Mouse (Mus musculus) forebrain, embryonic 12.5 days (tissue): ENCODE results near the gene Adh7. TPM values are rescaled to one million over a fixed set of nuclear protein-coding genes. Genes with fewer than 3 reads are reported as not detected.

ENCODE experiments used
- ATAC-seq: fragments of 200-750 bp; cut with Nextera tagmentation; 2 replicates; pipeline ENCODE4 v1.8.0; 2017; ENCODE audit warnings: moderate TSS enrichment; ENCODE audit not compliant: low FRiP score
- H3K27ac ChIP-seq: fragments of 300-500 bp; sonication (generic); 2 replicates; pipeline ENCODE4 v1.5.1; 2016; ENCODE audit warnings: mild to moderate bottlenecking
- H3K27me3 ChIP-seq: fragments of 300-500 bp; sonication (generic); 2 replicates; pipeline ENCODE4 v1.6.1; 2016; ENCODE audit warnings: mild to moderate bottlenecking
- H3K36me3 ChIP-seq: fragments of 300-500 bp; sonication (generic); replicated peaks from 2 replicates; pipeline ENCODE4 v1.6.1; 2016; ENCODE audit warnings: mild to moderate bottlenecking
- H3K4me1 ChIP-seq: fragments of 300-500 bp; sonication (generic); 2 replicates; pipeline ENCODE4 v1.6.1; 2016
- H3K4me2 ChIP-seq: fragments of 300-500 bp; sonication (generic); 2 replicates; pipeline ENCODE4 v1.6.1; 2016; ENCODE audit warnings: mild to moderate bottlenecking, moderate library complexity
- H3K4me3 ChIP-seq: fragments of 300-500 bp; sonication (generic); replicated peaks from 2 replicates; pipeline ENCODE4 v1.5.1; 2016; ENCODE audit warnings: mild to moderate bottlenecking
- H3K9ac ChIP-seq: fragments of 300-500 bp; sonication (generic); 2 replicates; pipeline ENCODE4 v1.6.1; 2016; ENCODE audit warnings: mild to moderate bottlenecking
- H3K9me3 ChIP-seq: fragments of 300-500 bp; sonication (generic); 2 replicates; pipeline ENCODE4 v1.6.1; 2016
- WGBS: fragments of 180-500 bp; shearing (Covaris S2); methylation state at CpG from one replicate; pipeline ENCODE4 v1.1.7; 2016; 5-methylcytosine and 5-hydroxymethylcytosine counted together
- polyA plus RNA-seq: library from polyadenylated mRNA; unstranded; fragments of >200 nt; fragmentation: Nextera tagmentation; extraction: Ambion mirVana; gene quantifications from 2 replicates; pipeline ENCODE4 v1.2.1, GENCODE M21; 2016

Adh7 gene
- polyA plus RNA-seq, 1 experiment from 2014 or later: not detected

DNA sequence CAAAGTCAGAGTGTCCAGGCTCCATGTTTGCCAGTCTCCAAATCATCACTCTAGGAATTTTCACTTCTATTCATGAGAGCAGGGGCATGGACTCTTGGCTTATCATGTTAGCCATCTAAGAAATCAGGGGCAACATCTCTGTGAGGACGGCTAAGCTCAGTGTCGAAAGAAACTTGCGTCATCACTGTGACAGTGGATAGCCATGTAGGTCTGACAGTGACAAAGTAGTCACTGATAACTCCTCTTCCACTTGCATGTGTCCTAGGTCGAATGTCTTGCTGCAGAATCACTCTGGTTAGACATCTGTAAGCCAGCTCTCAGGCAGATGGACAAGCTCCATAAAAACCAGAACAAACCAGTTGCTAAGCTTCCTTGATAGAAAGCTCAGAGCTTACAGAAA is 45.0 kb downstream of the Adh7 start:
- Histone ChIP-seq H3K9me3 (no peaks in the 10 kb centered on the region), H3K36me3 (no peaks in the 10 kb centered on the region), H3K4me2 (no peak overlapping the region), H3K4me1 (no peaks in the 10 kb centered on the region), H3K4me3 (no peak overlapping the region), H3K27ac (no peak overlapping the region), H3K27me3 (no peaks in the 10 kb centered on the region), H3K9ac (no peak overlapping the region)
- WGBS: 88% methylated on average over 4 of the region's 4 CpGs
- no peak for ATAC-seq

DNA sequence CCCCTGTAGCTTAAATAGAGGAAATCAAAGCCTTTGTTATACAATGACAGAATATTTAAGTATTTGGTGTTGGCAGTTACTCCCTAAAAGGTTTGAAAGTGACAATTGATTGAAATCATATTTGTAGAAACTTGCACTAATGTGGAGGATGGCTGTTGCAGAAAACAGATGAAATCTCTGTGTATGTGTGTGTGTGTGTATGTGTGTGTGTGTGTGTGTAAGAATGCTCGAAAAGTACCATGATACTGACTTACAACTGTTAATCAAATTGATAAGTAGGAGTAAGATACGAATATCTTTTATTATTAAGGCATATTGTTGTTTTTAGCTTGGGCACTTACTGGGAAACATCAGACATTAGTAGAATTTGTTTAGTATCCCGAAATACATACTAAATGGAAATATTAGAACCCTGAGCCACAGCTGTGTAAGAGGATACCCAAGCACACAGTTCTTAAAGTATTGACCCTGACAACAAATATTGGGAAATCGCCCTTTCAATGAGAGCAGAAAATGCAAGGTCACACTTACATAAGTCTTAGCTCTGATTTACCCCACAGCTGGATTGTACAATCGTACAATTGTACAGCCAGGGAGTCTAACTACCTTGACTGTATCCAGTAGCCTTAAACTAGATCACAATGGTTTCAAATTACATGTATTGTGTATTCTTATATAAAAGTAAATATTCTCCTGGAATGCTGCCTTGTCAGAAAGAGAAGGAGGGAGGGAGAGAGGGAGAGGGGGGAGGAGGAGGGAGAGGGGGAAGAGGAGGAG is 45.8 kb downstream of the Adh7 start:
- no peak for ATAC-seq
- 82% methylated on average over 5 of the region's 5 CpGs for WGBS
- Histone ChIP-seq H3K4me2 (no peak overlapping the region), H3K9me3 (no peaks in the 10 kb centered on the region), H3K27ac (no peak overlapping the region), H3K9ac (no peak overlapping the region), H3K27me3 (no peaks in the 10 kb centered on the region), H3K4me1 (no peaks in the 10 kb centered on the region), H3K4me3 (no peak overlapping the region), H3K36me3 (no peaks in the 10 kb centered on the region)

DNA sequence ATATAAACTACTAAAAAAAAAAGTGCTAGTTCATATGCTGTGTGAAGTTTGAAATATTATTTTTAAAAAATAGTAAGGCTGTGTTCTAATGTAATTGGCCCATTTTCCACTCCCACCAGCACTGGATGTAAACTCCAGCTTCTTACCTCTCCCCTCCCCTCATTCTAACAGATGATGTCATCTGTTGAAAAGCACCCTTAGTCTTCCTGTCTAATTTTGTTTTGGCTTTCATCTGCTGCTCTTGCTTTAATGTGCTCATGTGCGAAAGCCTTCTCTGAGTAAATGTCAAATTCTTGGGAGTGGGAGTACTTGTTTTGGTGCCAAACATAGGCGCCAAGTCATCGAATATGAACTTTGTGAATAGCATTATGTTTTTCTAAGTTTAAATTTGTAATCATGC is 47.1 kb downstream of the Adh7 start:
- Histone ChIP-seq H3K36me3 (no peaks in the 10 kb centered on the region), H3K4me1 (no peaks in the 10 kb centered on the region), H3K4me2 (no peak overlapping the region), H3K27ac (no peak overlapping the region), H3K4me3 (no peak overlapping the region), H3K9me3 (no peaks in the 10 kb centered on the region), H3K27me3 (no peaks in the 10 kb centered on the region), H3K9ac (no peak overlapping the region)
- ATAC-seq: no peak
- 77% methylated on average over 3 of the region's 3 CpGs for WGBS

DNA sequence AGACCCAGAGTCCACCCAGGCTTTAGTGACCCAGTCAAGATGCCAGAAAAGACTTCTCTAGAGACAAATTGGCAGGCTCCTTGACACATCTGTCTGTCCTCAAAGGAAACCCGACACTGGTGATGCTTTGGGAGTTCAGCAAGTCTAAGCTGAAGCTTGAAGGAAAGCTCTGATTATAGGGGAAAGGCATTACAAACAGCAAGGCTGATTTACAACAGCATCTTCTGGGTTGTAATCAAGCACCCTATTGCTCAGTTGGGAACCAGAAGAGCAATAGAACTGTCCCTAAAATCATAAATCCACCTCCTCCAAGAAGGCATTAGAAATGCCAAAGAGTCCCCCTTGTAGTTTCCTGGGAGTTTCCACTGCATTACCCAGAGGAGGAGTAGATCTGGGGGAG is 52.9 kb downstream of the Adh7 start:
- Histone ChIP-seq H3K9ac (no peak overlapping the region), H3K27me3 (no peaks in the 10 kb centered on the region), H3K4me3 (no peak overlapping the region), H3K27ac (no peak overlapping the region), H3K4me2 (no peak overlapping the region), H3K9me3 (no peaks in the 10 kb centered on the region), H3K4me1 (no peaks in the 10 kb centered on the region), H3K36me3 (no peaks in the 10 kb centered on the region)
- no peak for ATAC-seq
- WGBS: 44% methylated on average over 1 of the region's 1 CpGs

DNA sequence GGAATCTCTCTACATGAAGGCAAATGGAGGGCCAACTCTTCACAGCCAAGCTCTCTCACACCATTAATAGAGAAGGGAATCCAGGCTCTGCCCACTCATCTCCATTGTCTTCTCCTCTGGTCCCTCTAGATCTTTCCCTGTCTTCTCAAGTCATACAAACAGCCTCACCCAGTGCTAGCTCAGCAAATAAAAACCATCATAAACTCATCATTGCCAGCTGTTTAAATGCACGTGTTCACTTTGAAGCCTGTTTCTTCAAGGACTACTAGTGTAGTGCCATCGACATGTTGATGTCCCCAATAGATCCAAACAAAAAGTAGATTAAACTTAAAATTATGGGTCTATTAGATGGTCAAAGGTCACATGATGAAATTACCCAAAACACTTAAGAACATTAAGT is 53.7 kb downstream of the Adh7 start:
- no peak for ATAC-seq
- no peak overlapping the region for H3K27ac ChIP-seq
- no peaks in the 10 kb centered on the region for H3K9me3 ChIP-seq
- no peaks in the 10 kb centered on the region for H3K27me3 ChIP-seq
- no peak overlapping the region for H3K9ac ChIP-seq
- H3K4me1 ChIP-seq: no peaks in the 10 kb centered on the region
- H3K36me3 ChIP-seq: no peaks in the 10 kb centered on the region
- no peak overlapping the region for H3K4me2 ChIP-seq
- 94% methylated on average over 2 of the region's 2 CpGs for WGBS
- H3K4me3 ChIP-seq: no peak overlapping the region

DNA sequence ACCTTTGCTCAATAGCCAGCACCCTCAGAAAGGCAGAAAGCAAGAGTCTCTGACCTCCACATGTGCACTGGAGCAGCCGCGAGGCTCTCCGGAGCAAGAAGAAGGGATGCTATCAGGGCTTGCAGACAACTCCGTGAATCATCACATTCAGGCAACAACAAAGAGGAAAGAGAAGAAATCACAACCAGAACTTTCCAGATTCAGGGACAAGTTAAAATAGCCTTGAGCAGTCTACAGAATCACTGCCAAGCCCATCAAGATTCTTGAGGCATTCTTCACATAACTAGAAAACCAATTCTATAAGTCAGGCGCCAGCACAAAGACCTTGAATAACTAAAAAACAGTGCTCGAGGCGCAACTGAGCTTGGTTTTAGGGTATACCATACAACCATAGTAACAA is 55.5 kb downstream of the Adh7 start:
- Histone ChIP-seq H3K27me3 (no peaks in the 10 kb centered on the region), H3K36me3 (no peaks in the 10 kb centered on the region), H3K4me3 (no peak overlapping the region), H3K9ac (no peak overlapping the region), H3K4me2 (no peak overlapping the region), H3K4me1 (no peaks in the 10 kb centered on the region), H3K27ac (no peak overlapping the region), H3K9me3 (no peaks in the 10 kb centered on the region)
- ATAC-seq: no peak
- WGBS: 94% methylated on average over 7 of the region's 7 CpGs

DNA sequence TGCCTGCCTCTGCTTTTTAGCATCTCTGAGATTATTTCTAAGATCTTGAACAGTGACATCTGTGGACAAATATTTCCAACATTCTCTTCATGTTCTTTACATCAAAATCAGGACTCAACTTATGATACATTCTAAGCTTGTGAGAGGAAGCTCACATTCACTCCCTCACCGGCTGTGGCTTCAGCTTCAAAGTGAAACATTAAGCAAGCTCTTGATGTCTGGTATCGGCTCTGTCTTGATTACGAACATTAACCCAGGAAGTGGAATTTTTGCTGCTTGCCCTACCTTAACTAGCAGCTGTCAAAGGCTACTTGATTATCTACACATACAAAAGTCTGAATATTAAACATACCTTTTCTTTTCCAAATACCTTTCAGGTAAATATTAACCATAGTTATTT is 57.5 kb downstream of the Adh7 start:
- WGBS: 89% methylated on average over 3 of the region's 3 CpGs
- Histone ChIP-seq H3K27me3 (no peaks in the 10 kb centered on the region), H3K4me2 (no peak overlapping the region), H3K36me3 (no peaks in the 10 kb centered on the region), H3K4me1 (no peaks in the 10 kb centered on the region), H3K4me3 (no peak overlapping the region), H3K9ac (no peak overlapping the region), H3K9me3 (no peaks in the 10 kb centered on the region), H3K27ac (no peak overlapping the region)
- ATAC-seq: no peak

DNA sequence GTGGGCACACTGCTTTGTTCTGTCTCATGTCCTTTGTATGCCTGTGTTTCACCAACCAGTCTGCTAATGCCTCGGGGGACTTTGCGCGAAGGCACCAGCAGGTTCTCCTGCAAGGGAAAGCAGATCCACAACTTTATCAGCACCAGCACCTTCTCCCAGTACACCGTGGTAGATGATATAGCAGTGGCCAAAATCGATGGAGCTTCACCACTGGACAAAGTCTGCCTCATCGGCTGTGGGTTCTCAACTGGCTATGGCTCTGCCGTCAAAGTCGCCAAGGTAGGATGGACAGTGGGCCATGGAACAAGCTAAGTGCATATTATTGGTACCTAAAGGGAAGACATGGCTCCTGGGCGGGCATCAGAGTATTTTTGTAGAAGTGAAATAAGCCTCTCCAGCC is 65.0 kb downstream of the Adh7 start:
- ATAC-seq: no peak
- H3K4me3 ChIP-seq: no peak overlapping the region

More for the DNA sequence above, 65.0 kb downstream of the Adh7 start:
- 73% methylated on average over 9 of the region's 9 CpGs for WGBS
- H3K36me3 ChIP-seq: no peaks in the 10 kb centered on the region
- no peak overlapping the region for H3K27ac ChIP-seq
- no peak overlapping the region for H3K4me2 ChIP-seq
- no peak overlapping the region for H3K9ac ChIP-seq
- H3K9me3 ChIP-seq: no peaks in the 10 kb centered on the region
- peaks cover 4% of the 10 kb centered on the region; the same call in 1 of the 2 replicates for H3K4me1 ChIP-seq
- H3K27me3 ChIP-seq: no peaks in the 10 kb centered on the region

Other genes with a start within 250 kb of the Adh7 start
- 3.8 and 5.5 TPM in 2 replicates for gene Dapp1, start 236.2 kb upstream of the Adh7 start, polyA plus RNA-seq
- gene 1110002E22Rik, start 152.7 kb upstream of the Adh7 start, polyA plus RNA-seq: 0.03 and 0.08 TPM in 2 replicates
- not detected in 2 replicates for gene Gm5105, start 150.4 kb upstream of the Adh7 start, polyA plus RNA-seq
- gene Trmt10a, start 74.3 kb upstream of the Adh7 start, polyA plus RNA-seq: 13.7 and 14.5 TPM in 2 replicates
- 13.4 and 14.1 TPM in 2 replicates for gene Mttp, start 72.8 kb upstream of the Adh7 start, polyA plus RNA-seq
- not detected in 2 replicates for gene 4930579F01Rik, start 23.9 kb upstream of the Adh7 start, polyA plus RNA-seq
- 0.20 and 0.55 TPM in 2 replicates for gene Adh1, start 43.2 kb downstream of the Adh7 start, polyA plus RNA-seq
- not detected in 2 replicates for gene Adh6a, start 95.5 kb downstream of the Adh7 start, polyA plus RNA-seq
- gene Adh6b, start 124.0 kb downstream of the Adh7 start, polyA plus RNA-seq: 0.10 and 0.23 TPM in 2 replicates
- gene Adh4, start 197.7 kb downstream of the Adh7 start, polyA plus RNA-seq: not detected in 2 replicates
- 248 and 263 TPM in 2 replicates for gene Adh5, start 225.3 kb downstream of the Adh7 start, polyA plus RNA-seq